Mouse (Mus musculus): ENCODE data around the gene Bloc1s2. TPM values are rescaled to one million over a fixed set of nuclear protein-coding genes. Genes with fewer than 3 reads are reported as not detected.

Gene Bloc1s2
- total RNA-seq (2021), result 10 to 100 TPM; 58.3 to 60.8 TPM
- long read RNA-seq, experiment 1, transcript Bloc1s2-201 (5 exons, 885 nt), result major isoform, 26 of 36 reads
- long read RNA-seq, experiment 1, partial matches to known transcripts, result 3 of 36 reads
- long read RNA-seq, experiment 1, other reads (novel, unspliced or antisense), result 5 of 36 reads
- long read RNA-seq, experiment 2, transcript Bloc1s2-201 (5 exons, 885 nt), result major isoform, 34 of 46 reads
- long read RNA-seq, experiment 2, partial matches to known transcripts, result 6 of 46 reads
- long read RNA-seq, experiment 2, other reads (novel, unspliced or antisense), result 6 of 46 reads

DNA sequence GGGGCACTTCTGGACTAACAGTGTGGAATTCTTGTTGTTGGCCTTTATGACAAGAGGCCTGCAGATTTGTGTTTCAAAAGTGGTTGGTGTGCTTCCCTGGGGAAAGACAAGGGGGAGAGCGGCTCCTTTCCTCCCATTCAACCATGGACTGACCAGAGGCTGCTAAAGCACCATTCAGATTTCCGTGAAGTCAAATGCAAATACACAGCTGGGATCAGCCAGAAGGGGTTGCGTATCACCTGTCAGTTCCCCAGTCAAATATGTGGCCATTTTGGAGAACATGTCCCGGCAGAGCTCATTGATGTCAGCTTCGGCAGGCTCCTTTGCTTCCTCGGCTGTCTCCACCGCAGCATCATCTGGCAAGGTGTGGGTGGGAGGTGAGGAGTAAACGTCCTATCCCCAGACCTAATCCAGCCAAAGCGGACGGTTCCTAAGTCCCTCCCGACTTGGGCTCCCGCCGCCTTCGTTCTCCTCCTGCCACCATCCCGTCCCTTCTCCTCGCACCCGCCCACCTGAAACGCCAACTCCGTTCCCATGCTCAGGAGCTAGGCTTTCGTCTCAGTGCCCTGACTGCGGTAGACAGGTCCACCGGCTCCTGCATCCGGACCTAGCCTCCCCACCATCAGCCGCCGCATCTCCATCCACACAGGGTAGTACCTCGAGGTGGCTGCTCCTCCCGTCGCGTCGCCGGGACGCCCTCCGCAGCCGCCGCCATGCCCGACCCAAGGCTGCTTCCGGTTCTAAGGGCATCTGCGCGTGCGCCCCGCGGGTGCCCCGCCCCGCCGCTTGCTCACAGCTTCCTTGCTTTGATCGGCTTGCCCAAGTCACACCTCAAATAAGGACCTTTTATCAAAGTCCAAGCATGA, at the start of gene Bloc1s2:
Gene Bloc1s2 (minus strand): TSS at position 745 of the 866 bp plus-strand sequence.
- H3K4me3 ChIP-seq, result peak within 1 kb of the TSS; percentile 71
- no peak for TF ChIP-seq CTCF (conservative IDR thresholded peaks at IDR 0.05)
- peak within 1 kb of the TSS; percentile 94 for H3K27ac ChIP-seq
- DNase-seq (ENCODE audit: low spot score in 2 of 2), result peak; percentile 87 to 91

DNA sequence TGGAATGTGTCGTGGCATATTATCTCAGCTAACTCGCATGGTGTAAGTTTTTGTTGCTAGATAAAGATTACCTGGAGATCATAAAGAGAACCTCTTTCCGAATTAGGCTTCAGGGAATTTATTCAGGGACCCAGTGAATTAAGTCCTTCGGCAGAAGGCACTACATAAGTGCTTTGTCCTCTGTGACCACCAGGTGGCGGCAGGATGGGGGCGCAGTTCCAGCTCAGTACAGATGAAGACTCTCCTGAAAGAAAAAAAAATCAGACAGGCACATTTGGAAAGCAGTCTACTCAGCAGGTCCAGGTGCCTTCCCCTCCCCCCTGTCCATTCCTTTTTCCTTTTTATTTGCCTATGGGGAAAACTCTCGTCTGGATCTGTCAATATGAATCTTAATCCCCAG, 48.9 kb upstream of the Bloc1s2 start:
- no peak overlapping the region for H3K4me3 ChIP-seq
- TF ChIP-seq CTCF (conservative IDR thresholded peaks at IDR 0.05), result peak; percentile 96
- DNase-seq (ENCODE audit: low spot score in 2 of 2), result peak; percentile 69 to 82
- H3K27ac ChIP-seq, result no peak overlapping the region

DNA sequence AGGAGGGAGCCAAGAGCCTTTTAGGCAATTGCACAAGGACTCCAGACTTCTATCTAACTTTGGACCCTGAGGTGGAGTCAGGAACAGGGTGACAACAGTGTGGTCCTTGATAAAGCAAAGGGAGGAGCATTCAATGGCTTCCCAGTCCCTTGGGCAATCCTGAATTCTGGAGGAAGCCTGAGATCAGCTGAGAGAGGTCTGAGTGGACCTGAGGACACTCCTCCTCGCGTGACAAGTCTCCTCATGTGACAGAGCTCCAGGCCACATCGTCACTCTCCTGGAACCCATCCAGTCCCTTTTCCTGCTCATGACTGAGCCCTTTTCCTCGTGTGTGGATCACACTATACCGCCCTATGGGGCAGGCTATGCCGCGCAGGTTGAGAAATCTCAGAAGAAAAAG, 47.7 kb upstream of the Bloc1s2 start:
- no peak for TF ChIP-seq CTCF (conservative IDR thresholded peaks at IDR 0.05)
- DNase-seq (ENCODE audit: low spot score in 2 of 2), result no peak
- Histone ChIP-seq H3K4me3 (no peak overlapping the region), H3K27ac (no peak overlapping the region)

DNA sequence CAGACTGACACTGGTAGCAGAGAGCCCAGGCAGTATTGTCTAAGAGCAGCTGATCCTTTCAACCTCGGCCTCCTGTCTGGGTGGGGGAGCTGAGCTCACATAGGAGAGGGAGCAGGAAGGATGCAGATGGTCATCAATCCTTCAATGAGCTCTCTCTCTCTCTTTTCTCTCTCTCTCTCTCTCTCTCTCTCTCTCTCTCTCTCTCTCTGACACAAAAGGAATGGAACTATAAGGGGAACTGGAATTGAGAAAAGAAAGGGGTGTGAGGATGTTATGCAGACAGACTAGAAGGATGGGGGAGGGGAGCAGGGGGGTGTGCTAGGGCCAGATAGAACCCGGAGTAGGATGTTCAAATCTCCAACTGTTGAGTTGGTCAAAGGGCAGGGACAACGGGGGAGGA, 46.1 kb upstream of the Bloc1s2 start, which contains the start of gene Pkd2l1:
Gene Pkd2l1 (minus strand): TSS at position 101 of the 400 bp plus-strand sequence.
- no peak for DNase-seq (ENCODE audit: low spot score in 2 of 2)
- H3K27ac ChIP-seq, result no peak within 1 kb of the TSS
- TF ChIP-seq CTCF (conservative IDR thresholded peaks at IDR 0.05), result no peak
- H3K4me3 ChIP-seq, result no peak within 1 kb of the TSS

DNA sequence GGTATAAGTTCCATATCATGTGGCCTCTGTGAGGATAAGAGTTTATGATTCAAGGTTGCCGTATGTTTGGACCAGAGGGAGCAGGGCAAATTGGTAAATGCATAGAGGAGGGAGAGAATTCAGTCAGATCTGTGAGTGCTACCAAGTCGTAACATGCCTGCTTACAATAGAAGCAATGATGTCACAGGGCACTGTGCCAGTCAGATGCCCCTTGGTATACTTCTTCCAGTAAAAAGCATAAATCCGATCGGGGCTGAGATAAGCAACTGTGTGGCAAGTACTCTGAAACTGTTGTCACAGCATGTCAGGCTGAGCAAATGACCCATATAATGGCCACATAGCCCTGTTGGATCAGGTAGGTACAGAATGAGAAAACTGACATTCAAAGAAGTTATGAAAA, 42.8 kb upstream of the Bloc1s2 start:
- TF ChIP-seq CTCF (conservative IDR thresholded peaks at IDR 0.05), result no peak
- no peak overlapping the region for H3K4me3 ChIP-seq
- DNase-seq (ENCODE audit: low spot score in 2 of 2), result no peak
- H3K27ac ChIP-seq, result peak overlapping the region; percentile 37; the same call in 1 of the 2 replicates

DNA sequence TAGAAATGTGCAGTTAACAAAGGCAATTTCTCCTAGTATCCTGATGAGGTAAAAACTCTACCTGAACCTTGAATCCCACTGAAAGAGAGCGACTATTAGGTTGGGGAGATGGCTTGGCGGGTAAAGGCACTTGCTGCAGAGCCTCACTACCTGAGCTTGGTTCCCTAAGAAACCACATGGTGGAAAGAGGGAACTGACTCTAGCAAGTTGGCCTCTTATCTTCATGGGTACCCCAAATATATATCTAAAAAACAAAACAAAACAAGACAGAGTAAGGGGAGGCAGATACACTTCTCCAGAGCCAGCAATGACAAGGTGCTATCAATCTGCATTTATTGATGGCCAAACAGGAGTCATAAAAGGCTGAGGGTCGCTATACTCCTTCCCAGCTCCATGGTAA, 37.7 kb upstream of the Bloc1s2 start:
- DNase-seq (ENCODE audit: low spot score in 2 of 2), result no peak
- Histone ChIP-seq H3K4me3 (no peak overlapping the region), H3K27ac (peak overlapping the region; percentile 71)
- TF ChIP-seq CTCF (conservative IDR thresholded peaks at IDR 0.05), result no peak

DNA sequence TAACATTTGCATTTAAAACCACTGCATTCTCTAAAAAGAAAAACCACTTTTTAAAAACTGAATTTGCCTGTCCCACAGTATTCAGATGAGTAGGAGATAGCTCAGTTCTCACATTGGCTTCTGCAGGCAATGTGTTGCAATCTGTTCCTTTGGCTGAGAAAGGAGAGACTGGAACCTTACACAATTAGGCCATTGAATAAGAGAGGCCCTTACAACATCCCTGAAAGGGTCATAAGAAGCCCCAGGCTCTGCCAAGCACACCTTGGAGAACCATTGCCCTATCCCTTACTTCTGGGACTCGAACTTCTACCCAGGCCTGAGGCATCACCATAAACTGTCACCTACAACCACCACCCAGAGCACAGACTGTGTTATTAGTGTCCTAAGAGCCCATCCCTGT, 34.3 kb upstream of the Bloc1s2 start:
- Histone ChIP-seq H3K27ac (no peak overlapping the region), H3K4me3 (no peak overlapping the region)
- TF ChIP-seq CTCF (conservative IDR thresholded peaks at IDR 0.05), result no peak
- DNase-seq (ENCODE audit: low spot score in 2 of 2), result no peak

DNA sequence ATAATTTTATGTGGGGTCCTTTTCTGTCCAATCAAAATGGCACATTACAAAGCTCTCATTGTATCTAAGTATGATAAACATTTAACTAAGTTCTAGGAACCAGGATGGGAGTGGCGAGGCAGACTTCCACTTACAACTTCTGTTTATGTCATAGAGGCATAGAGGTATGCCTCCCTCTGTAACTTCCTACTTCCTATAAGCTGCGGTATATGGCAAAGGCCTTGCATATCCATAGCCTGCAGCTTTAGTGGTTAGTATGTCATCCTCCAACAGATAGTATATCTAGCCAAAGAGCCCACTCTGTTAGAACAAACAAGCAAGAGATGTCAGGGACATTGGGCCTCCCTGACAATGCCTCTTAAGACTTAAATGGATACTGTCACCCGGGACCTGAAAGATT, 30.5 kb upstream of the Bloc1s2 start:
- Histone ChIP-seq H3K27ac (no peak overlapping the region), H3K4me3 (no peak overlapping the region)
- no peak for DNase-seq (ENCODE audit: low spot score in 2 of 2)
- no peak for TF ChIP-seq CTCF (conservative IDR thresholded peaks at IDR 0.05)

DNA sequence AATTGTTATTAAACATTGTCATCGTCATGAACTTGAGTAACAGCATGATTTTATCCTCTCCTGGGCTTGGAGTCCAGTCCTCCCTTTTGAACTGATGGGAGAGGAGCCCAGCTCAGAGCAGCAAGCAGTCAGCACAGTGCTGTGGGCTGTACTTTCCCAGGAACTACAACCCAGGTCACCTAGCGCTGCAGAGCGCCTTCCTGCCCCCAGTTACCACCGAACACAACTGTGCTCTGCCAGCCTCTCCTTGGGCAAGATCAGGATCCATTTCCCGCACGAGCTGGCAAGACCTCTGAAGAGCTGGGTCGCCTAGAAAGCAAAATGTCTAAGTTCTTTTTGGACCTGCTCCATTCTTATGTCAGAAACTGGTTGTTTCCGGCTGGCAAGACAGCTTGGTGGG, 28.6 kb upstream of the Bloc1s2 start:
- TF ChIP-seq CTCF (conservative IDR thresholded peaks at IDR 0.05), result no peak
- Histone ChIP-seq H3K27ac (no peak overlapping the region), H3K4me3 (no peak overlapping the region)
- DNase-seq (ENCODE audit: low spot score in 2 of 2), result no peak

DNA sequence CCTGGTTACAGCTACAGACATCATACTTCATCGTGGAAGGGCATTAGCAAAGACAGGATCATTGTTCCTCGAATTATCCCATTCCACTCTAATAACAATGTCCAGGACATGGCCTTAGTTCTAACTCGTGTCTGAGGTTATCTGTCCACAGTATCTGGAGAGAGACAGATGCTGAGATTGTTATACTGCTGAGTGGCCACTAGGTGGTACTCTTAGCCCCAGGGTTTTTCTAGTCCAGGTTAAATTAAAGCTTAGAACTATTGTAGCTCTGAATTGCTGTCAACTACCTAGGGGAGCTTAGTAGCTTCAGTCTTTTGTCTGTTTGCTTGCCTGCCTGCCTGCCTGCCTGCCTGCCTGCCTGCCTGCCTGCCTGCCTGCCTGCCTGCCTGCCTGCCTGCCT, 15.3 kb upstream of the Bloc1s2 start:
- TF ChIP-seq CTCF (conservative IDR thresholded peaks at IDR 0.05), result peak; percentile 83
- Histone ChIP-seq H3K27ac (no peak overlapping the region), H3K4me3 (no peak overlapping the region)
- DNase-seq (ENCODE audit: low spot score in 2 of 2), result no peak

DNA sequence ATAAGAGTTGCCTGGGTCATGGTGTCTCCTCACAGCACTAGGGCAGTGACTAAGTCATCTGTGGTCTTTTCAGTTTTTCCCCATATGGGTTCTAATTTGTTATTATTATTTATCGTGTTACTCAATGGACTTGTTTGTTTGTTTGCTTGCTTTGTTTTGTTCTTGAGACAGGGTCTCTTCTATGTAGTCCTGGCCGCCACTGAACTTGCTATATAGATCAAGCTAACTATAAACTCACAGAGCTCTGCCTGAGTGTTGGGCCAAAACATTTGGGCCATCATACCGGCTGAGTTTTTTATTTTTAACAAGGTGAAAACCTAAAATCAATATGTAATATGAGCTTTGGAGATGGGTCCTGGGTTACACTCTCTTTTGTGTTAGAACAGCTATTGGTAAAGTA, 13.1 kb upstream of the Bloc1s2 start:
- Histone ChIP-seq H3K4me3 (no peak overlapping the region), H3K27ac (no peak overlapping the region)
- TF ChIP-seq CTCF (conservative IDR thresholded peaks at IDR 0.05), result no peak
- no peak for DNase-seq (ENCODE audit: low spot score in 2 of 2)

DNA sequence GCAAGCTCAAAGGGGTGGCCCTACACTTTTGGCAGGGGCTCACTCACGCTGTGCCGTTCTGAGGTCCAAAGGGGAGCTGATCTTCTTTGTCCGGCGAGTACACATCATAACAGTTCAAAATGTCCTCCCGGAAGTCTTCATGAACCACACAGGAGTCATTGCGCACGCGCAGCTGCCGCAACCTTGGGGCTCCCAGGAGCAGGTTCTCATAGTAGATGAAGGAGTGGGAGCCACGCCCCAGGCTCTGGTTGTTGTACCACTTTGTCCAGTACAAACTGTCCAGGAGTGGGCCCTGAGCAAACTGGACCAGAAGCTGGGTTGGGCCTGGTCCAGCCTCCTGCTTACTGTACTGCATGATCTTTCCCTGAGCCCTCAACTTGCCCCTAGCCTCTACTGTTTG, 10.8 kb upstream of the Bloc1s2 start:
- H3K27ac ChIP-seq, result no peak overlapping the region
- H3K4me3 ChIP-seq, result no peak overlapping the region
- no peak for DNase-seq (ENCODE audit: low spot score in 2 of 2)
- TF ChIP-seq CTCF (conservative IDR thresholded peaks at IDR 0.05), result no peak

DNA sequence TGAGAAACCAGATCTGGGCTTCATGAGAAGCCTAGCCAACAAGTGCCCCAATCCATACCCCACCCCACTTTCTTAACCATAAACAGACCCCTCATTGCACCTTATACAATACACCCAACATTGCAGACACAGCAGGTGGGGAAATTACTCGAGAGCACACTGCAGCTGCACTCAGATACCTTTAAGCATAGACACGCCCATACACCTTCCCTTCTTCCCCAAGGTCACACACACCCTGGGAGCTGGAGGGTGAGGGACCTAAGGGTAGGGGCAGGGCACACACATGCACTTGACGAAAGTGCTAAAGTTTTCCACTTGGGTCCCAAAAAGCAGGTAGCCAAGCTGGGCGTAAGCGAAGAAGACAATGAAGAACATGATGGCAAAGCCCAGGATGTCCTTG, 7.5 kb upstream of the Bloc1s2 start:
- H3K27ac ChIP-seq, result no peak overlapping the region
- no peak for DNase-seq (ENCODE audit: low spot score in 2 of 2)
- TF ChIP-seq CTCF (conservative IDR thresholded peaks at IDR 0.05), result no peak
- H3K4me3 ChIP-seq, result no peak overlapping the region

All from layer of hippocampus, adult 2 months (tissue).